Mouse (Mus musculus): ENCODE data around the gene Psat1.

Psat1 gene

DNA sequence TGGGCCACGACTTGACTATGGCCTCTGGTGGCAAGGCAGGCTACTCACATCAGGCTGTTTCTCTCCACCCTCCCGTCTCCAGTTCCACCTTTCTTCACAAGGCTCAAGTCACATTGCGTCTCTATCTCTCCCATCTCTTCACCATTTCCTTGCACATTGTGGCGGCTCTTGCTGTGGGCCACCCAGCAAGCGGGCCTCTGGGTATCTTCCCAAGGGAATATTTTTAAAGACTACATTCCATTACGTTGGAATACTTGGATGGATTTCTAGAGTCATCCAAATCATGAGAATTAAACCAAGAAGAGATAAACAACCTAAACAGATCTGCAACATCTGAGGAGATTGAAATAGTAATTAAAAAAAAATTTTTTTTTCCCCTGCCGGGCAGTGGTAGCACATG, at the start of gene Psat1:
TSS of gene Psat1 (minus strand) at position 101 of the 400 bp plus-strand sequence.
- DNase-seq (ENCODE audit: low read depth, low spot score) = no peak

DNA sequence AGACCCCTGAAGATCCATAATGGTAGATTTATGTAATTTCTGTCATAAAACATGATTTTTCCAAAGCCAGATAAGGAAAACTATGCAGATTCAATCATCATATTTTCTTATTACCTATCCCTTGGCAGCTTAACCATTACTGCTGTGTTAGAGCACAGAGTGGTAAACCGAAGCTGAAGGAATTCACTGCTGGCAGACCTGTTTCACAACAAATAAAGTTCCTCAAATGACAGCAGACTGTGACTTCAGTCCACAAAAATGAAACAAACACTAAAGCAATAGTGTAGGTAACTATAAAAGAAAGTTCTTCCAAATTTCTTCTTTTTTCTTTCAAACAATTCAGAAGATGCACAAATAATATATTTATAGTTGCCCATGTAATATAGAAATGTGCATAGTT, 43.0 kb upstream of the Psat1 start:
- no peak for DNase-seq (ENCODE audit: low read depth, low spot score)

DNA sequence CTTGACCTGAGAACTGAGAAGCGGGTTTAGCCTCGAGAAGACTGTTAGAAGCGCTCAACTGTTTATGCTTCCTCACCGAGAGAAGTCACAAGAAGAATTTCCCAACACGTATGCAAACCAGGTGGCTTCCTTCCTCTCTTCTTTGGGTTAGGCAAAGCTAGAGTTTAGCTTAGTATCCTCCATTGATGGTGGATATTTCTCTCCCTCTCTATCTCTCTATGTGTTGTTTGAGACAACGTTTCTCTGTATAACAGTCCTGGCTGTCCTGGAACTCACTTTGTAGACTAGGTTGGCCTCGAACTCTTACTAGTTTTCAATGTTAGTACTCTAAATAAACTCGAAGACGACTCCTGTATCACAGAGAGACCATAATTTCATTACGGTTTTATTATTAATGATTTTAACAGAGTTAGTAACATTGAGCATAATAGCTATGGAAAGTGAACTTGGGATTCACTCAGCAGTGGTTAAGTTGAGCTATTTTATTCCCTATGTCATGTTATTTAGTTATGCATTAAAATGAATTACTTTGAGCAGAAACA, 38.1 kb upstream of the Psat1 start:
- no peak for DNase-seq (ENCODE audit: low read depth, low spot score)

DNA sequence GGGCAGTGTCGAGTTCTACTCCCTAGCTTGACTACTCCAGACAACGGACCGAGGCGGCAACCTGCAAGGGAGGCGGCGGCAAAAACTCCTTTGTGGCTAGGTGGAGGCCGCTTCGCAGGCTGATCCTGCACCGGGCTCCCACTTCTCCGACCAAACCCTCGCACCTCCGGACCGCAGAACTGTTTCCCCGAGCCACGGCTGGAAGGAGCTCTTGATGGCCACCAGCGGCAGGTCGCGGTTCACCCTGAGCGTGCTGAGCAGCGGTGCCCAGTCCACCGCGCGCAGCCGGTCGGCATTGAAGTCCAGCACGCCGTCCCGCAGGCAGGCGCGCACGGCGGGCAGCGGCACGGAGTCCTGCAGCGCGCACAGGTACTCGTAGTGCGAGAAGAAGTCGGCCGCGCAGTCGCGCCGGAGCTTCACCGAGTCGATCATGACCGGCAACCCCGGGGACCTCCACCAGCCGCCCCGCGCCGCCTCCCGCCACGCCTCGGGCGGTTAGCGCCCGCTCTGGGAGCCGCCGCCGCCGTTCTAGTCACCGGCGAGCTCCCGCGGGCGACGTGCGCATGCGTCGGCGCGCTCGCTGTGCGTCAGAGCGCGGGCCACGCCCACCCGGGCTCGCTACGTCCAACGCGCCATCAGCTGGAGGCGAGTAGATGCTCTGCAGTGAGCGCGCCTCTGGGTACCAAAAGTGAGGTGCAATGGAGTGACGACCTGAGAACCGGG, 37.5 kb upstream of the Psat1 start, which contains the start of gene Cep78:
TSS of gene Cep78 (minus strand) at position 541 of the 723 bp plus-strand sequence.
- DNase-seq (ENCODE audit: low read depth, low spot score) = peak; percentile 93

DNA sequence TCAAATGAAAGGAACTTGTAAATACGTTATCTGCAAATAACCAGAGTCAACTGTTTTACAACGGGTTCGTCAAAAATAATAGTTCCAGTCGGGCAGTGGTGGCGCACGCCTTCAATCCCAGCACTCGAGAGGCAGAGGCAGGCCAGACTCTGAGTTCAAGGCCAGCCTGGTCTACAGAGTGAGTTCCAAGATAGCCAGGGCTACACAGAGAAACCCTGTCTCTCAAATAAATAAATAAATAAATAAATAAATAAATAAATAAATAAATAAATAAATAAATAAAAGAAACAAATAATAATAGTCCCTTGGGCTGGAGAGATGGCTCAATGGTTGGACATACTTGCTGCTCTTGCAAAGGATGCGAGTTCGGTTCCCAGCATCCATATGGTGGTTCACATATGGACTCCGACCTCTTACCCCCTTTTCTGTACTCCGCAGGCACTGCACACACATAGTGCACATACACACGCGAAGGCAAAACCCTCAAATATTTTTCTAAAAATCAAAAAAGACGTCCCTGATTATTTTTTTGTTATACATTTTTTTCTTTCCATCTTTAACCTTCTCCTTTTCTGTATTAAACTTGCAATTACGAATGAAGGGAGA, 36.7 kb upstream of the Psat1 start:
- no peak for DNase-seq (ENCODE audit: low read depth, low spot score)

DNA sequence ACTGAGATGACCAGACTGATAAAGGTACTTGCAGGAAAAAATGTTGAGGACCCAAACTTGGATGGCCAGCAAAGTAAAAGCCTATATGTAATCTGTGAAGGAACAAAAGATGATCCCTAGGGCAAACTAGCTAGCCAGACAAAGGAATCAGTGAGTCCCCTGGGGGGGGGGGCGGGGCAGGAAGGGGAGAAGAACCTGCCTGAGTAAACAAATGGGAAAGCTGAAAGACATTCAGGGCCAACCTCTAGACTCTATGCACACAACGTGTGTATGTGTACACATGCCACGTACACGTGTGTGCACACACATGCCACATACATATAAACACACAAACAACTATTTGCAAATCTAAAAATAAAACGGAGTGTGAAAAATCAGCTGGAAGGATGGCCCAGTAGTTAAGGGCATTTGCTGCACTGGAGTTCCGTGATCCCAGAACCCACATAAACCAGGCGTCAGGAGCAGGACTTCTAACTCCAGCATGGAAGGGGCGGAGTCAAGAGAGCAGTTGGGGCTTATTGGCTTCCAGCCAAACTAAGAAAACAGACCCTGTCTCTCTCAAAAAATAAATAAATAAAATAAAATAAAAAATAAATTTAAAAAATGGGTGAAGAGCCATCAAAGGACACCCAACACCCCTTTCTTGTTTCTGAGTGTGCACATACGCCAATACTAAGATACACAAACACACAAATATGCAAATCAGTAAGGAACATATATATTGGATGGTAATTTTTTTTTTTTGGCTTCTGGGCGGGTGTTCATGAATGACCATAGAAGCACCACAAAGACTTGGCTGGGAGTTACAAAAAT, 36.0 kb upstream of the Psat1 start:
- peak; percentile 27 for DNase-seq (ENCODE audit: low read depth, low spot score)

DNA sequence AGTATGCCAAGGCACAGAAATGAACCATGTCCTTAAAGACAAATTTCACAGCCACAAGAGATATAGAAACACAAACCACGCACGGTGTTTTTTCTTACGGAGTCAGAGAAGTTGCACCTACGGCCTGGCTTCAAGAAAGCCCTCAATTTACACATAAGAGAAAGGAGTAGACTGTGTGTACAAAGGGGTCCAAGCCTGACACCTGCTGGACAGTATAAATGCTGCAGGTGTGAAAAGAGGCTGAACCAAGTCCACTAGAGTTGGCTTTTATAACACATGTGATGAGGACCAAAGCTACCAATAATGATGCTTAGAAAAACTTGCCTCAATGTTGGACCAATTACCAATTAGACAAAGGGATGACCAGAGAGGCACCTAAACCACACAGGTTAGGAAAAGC, 34.7 kb upstream of the Psat1 start:
- peak; percentile 73 for DNase-seq (ENCODE audit: low read depth, low spot score)

DNA sequence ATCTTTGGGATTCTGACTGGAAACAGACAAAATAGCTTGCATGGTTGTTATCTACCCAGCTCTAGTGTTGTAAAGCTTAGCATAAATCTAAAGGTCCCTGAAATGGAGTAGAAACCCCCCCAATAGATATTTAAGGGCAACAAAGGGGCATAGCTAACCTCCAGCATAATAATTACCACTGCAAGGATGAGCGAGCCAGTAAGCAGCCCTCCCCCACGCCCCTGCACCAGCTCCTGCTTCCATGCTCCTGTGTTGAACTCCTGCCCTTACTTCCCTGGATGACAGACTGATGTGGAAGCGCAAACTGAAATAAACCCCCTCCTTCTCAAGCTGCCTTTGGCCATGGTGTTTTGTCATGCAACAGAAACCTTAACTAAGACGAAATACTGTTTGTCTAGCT, 26.2 kb upstream of the Psat1 start:
- no peak for DNase-seq (ENCODE audit: low read depth, low spot score)

DNA sequence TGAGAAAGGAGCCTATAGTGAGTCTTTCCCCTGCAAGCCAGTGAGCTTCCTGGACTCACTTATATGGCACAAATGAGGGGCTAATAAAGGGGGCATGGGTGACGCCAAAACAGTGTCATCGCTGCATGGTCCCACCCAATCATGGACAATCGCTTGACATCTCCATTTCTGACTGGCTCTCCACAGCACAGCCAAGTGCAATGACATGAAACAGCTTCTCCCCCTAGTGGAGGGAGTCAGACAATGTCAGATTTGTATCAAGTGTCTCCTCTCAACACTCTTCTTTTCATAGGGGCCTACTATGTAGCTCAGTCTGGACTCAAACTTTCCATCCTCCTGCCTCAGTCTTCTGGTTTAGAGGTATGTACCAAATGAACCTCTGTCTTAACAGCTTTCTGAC, 17.9 kb upstream of the Psat1 start:
- no peak for DNase-seq (ENCODE audit: low read depth, low spot score)

DNA sequence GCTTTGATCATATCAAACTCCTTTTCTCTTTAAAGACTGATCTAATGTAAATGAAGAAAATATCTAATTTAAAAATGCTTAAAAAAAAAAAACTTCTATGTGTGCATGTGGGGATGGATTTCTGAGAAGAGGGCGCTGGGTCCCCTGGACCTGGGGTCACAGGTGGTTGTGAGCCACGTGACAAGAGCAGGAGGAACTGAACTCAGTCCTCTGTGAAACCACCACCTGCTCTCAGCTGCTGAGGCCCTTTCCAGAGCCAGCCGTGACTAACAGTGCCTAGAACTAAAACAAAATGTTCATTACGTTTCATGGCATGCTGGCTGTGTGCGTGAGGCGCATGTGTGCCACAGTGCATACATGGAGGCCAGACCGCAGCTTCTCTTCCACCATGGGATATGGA, 17.4 kb upstream of the Psat1 start:
- DNase-seq (ENCODE audit: low read depth, low spot score) = no peak

DNA sequence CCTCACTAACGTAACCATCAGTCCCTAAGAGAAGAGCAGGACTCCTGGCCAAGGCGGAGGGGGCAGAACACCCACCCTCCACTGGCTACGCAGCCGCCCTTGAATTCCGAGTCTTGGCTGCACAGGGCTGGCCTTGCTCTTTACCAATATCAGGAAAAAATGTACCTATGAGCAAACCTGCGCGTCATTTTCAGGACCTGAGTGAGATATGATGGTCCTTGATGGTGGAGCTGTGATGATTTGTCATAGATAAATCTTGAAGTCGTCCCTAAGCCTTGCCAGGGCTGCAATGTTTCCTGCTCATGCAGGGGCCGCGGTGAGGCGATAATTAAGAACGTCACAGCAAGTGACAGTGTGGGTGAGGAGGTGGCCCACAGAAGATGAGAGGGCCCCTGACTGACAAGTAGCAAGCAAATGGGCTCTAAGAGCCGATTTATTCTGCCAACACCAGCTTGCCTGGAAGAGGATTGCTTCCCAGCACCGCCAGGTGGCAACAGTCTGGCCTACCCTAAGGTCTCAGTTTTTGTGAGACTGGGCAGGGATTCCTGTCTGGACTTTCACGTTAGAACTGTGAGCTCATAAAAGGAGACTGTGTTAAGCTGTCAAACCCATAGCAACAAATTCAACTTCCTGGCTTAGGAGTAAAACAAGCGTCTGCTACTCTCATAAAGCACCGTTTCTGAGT, 16.0 kb upstream of the Psat1 start:
- no peak for DNase-seq (ENCODE audit: low read depth, low spot score)

DNA sequence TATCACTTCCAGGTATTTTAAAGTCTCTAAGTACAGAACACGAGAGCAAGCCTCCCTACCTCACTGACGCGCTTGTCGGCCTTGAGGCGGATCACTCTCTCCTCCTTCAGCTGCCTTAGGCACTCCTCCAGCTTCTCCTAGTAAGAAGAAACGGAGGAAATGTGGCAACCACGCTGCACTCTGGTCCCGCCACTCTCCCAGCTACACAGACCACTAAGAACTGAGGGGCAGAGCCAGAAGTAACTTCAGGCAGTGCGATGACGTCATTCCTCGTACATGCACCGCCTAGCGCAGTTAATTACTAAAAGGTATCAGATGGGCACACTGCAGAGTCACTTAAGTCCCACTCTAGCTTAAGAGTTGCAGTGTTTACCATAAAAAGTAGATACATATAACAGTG, 15.2 kb upstream of the Psat1 start:
- DNase-seq (ENCODE audit: low read depth, low spot score) = no peak

DNA sequence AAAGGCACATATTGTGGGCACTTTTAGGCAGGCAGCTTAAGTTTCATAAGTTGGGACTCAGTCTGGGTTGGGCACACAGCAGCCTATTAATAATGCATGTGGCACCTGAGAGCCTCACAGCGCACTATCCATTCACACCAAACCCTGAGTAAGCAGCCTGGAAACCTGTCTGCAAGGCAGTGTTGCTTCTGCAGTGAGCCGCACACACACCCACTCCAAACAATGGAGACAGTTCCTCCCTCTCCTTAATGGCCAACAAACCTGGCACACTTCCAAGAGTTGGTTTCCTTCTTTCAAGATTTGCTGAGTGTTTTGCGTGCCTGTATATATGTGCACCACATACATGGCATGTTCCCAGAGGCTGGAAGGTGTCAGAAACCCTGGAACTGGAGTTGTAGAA, 3.1 kb upstream of the Psat1 start:
- no peak for DNase-seq (ENCODE audit: low read depth, low spot score)

DNA sequence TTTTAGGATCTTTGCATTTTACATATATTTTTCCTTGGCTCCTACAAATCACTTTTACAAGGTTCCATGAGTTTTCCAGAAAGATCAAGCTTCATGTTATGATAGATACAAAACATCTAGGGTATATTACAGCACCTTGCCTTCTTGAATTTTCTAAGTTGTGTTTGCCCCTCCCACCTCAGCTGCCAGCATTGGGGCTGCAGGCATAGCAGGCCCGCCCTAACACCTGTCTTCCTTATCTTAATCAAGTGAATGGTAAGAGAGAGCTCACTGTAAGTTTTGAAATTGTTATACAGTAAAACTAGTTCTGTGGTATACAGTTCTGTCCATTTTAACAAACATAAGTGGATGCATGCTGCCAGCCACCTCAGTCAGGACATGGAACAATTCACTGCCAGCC, 1.7 kb upstream of the Psat1 start:
- DNase-seq (ENCODE audit: low read depth, low spot score) = no peak

DNA sequence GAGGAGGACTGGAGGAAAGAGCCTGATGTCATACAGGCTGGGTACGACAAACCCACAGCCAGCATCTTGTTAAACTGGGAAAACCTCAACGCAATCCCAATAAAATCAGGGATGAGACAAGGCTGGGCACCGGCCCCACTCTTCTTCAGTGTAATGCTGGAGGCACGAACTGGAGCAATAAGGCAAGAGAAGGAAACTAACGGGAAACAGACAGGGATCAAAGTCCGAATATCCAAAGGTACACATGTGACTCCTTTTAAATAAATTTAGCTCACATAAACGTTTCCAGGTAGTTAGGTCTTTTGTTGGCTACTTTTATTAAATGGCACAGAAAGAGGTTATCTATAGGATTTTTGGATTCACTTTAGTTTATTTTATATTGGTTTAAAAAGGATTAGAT, 1.3 kb upstream of the Psat1 start:
- DNase-seq (ENCODE audit: low read depth, low spot score) = no peak

DNA sequence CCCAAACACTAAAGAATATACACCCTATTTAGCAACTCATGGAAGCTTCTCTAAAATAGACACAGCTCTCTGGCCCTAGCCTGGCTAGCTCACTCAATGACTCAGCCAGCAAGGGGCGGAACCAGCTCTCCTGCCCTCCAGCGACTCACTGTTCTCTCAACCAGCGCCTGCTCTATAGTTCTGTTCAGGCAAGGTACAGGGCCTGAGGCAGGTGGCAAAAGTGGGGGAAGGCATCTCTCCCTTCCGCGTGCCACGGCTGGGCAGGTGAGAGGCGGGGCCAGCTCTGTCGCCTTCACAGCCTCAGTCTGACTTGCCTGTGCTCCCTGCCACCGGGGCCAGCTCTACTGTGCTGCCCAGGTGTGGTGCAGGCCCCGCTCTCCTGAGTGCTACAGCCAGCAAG, 474 bp downstream of the Psat1 start:
- no peak for DNase-seq (ENCODE audit: low read depth, low spot score)

DNA sequence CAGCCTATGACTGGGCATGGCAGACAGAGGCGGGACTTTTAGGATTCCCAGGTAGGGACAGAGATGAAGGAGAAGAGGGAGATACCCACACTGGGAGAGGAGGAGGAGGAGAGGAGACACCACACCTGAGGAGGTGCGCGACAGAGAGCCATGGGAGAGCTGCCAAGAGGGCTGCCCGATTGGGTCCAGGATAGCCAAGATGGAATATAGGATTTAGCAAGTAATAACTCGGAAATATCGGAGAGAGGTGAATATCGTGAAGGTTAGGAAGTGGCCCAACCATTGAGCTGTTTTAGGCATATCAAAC, 4.1 kb downstream of the Psat1 start:
- no peak for DNase-seq (ENCODE audit: low read depth, low spot score)

DNA sequence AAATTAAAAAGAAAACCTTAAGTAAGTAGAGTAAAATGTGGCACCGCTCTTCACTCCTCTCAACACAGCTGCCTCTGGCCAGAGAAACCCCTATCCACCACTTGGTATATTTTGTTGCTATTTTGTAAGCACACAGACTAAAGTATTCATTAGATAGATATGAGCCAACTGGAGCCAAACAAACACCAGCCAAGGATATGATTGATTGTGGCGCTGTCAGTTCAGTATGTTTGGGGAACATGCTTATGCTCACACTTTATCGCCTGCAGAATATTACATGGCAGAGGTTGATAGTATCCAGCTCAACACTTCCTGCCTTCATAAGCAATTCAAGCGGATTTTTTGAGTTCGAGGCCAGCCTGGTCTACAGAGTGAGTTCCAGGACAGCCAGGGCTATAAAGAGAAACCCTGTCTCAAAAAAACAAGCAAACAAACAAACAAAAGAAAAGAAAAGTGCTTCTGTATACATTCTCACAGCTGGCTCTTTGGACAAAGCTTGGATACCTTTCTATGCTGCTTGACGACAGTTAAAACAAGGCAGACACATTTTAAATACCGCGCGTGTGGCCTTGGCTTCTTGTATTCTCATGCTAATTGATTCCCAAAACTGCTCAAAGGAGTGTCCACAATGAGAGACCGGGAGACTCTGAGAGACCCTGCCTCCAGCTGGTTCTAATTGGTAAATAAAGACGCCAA, 4.6 kb downstream of the Psat1 start:
- no peak for DNase-seq (ENCODE audit: low read depth, low spot score)

DNA sequence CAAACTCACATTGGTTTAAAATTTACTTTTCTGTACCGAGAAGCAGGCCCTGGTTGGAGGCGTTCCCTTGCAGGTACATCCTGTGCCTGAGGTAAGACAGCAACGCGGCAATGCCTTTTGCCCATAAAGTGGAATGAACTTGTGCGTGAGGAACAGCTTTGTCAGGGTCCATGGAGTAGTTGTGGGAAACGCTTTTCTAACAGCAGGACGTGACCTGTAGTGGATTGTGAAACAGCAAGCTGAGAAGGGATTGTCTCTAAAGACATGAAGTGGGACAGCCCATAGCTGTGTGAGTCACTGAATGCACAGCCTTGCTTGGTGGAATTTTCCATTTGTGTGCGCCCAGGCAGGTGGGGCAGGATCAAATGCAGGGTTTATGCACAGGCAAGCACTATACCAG, 5.7 kb downstream of the Psat1 start:
- DNase-seq (ENCODE audit: low read depth, low spot score) = no peak

DNA sequence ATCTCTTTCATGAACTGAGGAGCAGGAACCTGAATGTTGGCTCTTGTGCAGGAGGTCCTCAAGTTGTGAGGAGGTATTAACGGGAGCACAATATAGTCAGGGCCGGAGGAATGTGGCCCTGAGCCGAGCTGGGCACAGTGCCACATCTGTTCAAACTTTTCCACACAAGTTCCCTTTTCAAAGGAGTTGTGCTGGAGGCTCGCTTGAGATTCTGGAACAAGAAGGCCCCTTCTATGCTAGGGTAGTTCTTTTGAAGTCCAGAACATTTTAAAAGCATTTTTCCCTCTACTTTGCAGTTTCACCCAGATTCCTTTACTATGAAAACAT, 21.5 kb downstream of the Psat1 start:
- no peak for DNase-seq (ENCODE audit: low read depth, low spot score)

DNA sequence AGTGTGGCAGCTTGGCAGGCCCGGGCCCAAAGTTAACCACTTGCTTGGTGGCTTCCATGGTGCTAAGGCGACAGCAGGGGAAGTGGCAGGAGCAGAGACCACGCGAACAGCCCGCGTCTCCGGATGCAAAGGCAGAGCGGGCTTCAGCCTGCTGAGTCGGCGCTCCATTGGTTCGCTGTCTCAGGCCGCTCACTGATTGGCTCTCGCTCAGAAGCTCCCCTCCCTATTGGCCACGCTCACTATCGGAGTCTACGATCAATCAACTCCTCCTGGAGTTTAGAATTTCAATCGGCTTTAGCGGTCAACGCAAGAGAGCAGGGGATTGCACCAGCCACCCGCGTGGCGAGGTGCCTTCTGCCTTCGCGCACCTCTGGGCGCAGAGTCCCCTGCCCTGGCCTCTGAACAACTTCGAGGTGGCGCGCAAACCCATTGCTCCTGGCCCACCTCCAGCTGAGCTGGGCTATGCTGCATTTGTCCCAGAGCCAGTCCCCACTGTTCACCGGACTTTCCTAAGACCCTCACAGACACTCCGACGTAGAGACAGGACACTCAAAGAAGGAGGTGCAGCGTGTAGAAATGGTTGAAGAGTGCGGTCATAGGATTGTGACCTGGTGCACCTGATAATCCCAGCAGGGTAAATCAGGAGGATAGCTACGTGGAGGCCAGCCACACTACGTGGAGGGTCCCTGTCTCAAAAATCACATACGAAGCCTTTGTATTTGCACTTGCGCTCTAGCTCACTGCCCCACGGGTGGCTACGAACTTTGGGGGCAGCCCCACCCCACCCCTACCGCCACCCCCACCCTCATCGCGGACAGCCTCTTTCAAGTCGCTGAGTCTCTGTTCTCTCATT, 22.0 kb downstream of the Psat1 start:
- peak; percentile 93 for DNase-seq (ENCODE audit: low read depth, low spot score)
